Mouse (Mus musculus): ENCODE data around the gene Rasa2. TPM values are rescaled to one million over a fixed set of nuclear protein-coding genes. Genes with fewer than 3 reads are reported as not detected.

Rasa2 gene
- total RNA-seq, 1 experiment = 9.7 TPM

DNA sequence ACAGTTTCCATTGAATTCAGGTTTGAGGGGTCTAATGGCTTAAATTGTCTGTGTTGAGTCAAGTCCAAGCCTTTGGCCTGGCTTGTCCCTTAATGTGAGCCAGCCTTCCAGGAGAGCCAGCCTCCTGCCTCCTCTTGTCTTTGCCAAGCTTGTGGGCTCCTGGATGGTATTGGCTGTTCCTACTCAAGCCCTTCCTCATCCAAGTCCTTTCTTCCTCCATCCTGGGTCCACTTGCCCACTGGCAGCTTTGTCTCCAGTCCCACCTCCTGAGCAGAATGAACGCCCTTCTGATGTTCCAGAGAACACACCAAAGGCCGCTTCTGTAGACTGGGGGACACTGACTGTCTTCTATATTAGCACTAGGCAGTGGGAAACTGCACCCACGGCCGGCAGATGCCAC, 126.3 kb downstream of the Rasa2 start:
- Histone ChIP-seq H3K4me1 (ENCODE audit: control insufficient read depth in 2 of 2, insufficient read depth in 2 of 2, low read length in 2 of 2, poor library complexity in 1 of 2) (peaks cover 0 to 8% of the 10 kb centered on the region in 2 experiments; a peak in 2 of 4 replicates), H3K27ac (ENCODE audit: insufficient read depth, low read depth, low read length, poor library complexity, severe bottlenecking) (no peak overlapping the region), H3K9ac (ENCODE audit: insufficient read depth, low read depth, low read length, poor library complexity, severe bottlenecking) (no peak overlapping the region), H3K4me3 (ENCODE audit: insufficient read depth in 1 of 2, low read depth in 1 of 2, low read length in 2 of 2, poor library complexity in 1 of 2, severe bottlenecking in 1 of 2) (no peak overlapping the region), H3K36me3 (ENCODE audit: control insufficient read depth, insufficient read depth, low read length, poor library complexity, severe bottlenecking) (no peaks in the 10 kb centered on the region), H3K9me3 (ENCODE audit: control insufficient read depth, insufficient read depth, low read depth, low read length) (no peaks in the 10 kb centered on the region)
- no peak for DNase-seq (ENCODE audit: low read depth, low spot score)
- TF ChIP-seq MAFK (IDR thresholded peaks at IDR 0.05; ENCODE audit: insufficient read depth, low read depth, low read length) (no peak), HCFC1 (IDR thresholded peaks at IDR 0.05; ENCODE audit: borderline replicate concordance, insufficient read depth, low read length) (no peak), CHD2 (IDR thresholded peaks at IDR 0.05; ENCODE audit: low read depth, low read length) (no peak), ZNF384 (IDR thresholded peaks at IDR 0.05; ENCODE audit: low read depth, low read length) (no peak), ZC3H11A (IDR thresholded peaks at IDR 0.05; ENCODE audit: borderline replicate concordance, low read depth, low read length) (no peak)
- in situ Hi-C loops (cut with MboI; ENCODE audit: low sequenced_read_pairs in 2 of 2, unreplicated experiment in 2 of 2) = no loop called here

DNA sequence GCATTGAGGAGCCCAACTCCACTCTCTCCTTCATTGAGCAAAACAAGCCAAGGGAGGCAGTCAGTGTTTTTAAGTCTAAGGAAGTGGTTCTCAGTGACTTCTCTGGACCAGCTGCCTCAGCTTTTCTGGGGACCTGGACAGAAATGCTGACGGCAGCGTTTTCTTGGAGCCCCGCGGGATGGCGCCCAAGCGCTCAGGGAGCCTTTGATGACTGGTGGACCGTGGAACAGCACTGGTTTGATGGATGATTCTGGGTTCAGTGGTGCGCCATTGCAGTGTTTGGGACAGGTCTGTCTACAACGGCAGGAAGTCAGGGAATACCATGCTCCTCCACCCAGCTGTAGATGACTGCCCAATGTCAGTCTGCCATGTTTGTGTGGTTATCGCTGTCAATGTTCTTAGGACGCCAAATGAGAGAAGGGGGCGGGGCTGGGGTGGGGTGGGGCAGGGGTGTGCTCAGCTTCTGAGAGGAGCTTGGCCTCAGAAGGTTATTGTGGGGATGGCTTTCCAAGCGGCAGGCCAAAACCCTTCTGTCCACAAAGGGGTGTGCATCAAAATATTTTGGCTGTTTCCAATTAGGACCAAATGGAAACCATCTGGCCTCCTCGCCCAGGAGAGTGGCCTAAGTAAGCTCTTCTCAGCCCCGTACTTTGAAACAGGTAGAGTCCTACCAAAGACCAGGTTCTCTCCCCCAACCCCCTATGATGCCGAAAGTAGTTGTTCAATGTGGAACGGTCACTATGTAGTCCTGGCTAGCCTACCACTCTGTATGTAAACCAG, 127.1 kb downstream of the Rasa2 start:
- H3K27ac ChIP-seq (ENCODE audit: insufficient read depth, low read depth, low read length, poor library complexity, severe bottlenecking) = no peak overlapping the region
- H3K4me1 ChIP-seq (ENCODE audit: control insufficient read depth in 2 of 2, insufficient read depth in 2 of 2, low read length in 2 of 2, poor library complexity in 1 of 2) = peaks cover 0 to 8% of the 10 kb centered on the region in 2 experiments; a peak in 2 of 4 replicates
- H3K9ac ChIP-seq (ENCODE audit: insufficient read depth, low read depth, low read length, poor library complexity, severe bottlenecking) = no peak overlapping the region
- in situ Hi-C loops (cut with MboI; ENCODE audit: low sequenced_read_pairs in 2 of 2, unreplicated experiment in 2 of 2) = no loop called here
- DNase-seq (ENCODE audit: low read depth, low spot score) = no peak
- H3K9me3 ChIP-seq (ENCODE audit: control insufficient read depth, insufficient read depth, low read depth, low read length) = no peaks in the 10 kb centered on the region
- TF ChIP-seq CHD2 (IDR thresholded peaks at IDR 0.05; ENCODE audit: low read depth, low read length) (no peak), HCFC1 (IDR thresholded peaks at IDR 0.05; ENCODE audit: borderline replicate concordance, insufficient read depth, low read length) (no peak), ZC3H11A (IDR thresholded peaks at IDR 0.05; ENCODE audit: borderline replicate concordance, low read depth, low read length) (no peak), ZNF384 (IDR thresholded peaks at IDR 0.05; ENCODE audit: low read depth, low read length) (no peak), MAFK (IDR thresholded peaks at IDR 0.05; ENCODE audit: insufficient read depth, low read depth, low read length) (peak; percentile 100)
- peak overlapping the region; percentile 35 to 50; a peak in 1 of 4 replicates for H3K4me3 ChIP-seq (ENCODE audit: insufficient read depth in 1 of 2, low read depth in 1 of 2, low read length in 2 of 2, poor library complexity in 1 of 2, severe bottlenecking in 1 of 2)
- no peaks in the 10 kb centered on the region for H3K36me3 ChIP-seq (ENCODE audit: control insufficient read depth, insufficient read depth, low read length, poor library complexity, severe bottlenecking)

DNA sequence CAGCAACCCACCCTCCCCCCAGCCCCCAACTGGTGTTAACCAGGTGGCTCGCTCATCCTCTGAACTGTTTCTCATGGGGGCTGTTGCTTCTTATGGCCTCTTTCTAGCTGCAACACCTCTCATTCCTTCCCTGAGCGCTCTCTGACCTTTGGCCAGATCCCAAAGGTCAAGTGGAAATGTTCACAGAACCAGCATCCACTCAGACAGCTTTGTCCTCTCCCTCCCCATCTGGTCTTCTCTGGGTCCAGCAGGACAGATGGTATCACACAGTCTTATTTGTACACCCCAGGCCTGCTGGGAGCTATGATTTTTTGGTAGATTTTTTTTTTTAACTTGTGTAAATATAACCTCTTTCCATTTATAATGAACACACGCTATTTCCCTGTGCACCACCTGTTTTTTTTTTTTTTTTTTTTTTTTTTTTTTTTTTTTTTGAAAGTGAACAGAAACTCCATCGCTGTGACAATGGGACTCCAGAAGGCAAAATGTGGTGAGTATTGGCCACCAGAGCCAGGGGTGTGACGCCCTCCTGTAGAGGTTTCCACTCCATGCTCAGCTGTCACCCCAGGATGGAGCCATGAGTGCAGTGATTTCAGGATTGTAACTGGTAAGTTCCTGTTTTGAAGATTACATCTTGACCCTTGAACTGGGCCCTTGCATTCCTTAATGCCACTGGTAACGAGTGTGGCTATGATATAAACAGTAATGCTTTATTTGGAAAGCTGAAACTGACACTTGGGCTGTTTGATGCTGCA, 128.4 kb downstream of the Rasa2 start:
- in situ Hi-C loops (cut with MboI; ENCODE audit: low sequenced_read_pairs in 2 of 2, unreplicated experiment in 2 of 2) = no loop called here
- no peak for DNase-seq (ENCODE audit: low read depth, low spot score)
- H3K4me1 ChIP-seq (ENCODE audit: control insufficient read depth in 2 of 2, insufficient read depth in 2 of 2, low read length in 2 of 2, poor library complexity in 1 of 2) = peaks cover 0 to 8% of the 10 kb centered on the region in 2 experiments; a peak in 2 of 4 replicates
- no peak overlapping the region for H3K9ac ChIP-seq (ENCODE audit: insufficient read depth, low read depth, low read length, poor library complexity, severe bottlenecking)
- H3K36me3 ChIP-seq (ENCODE audit: control insufficient read depth, insufficient read depth, low read length, poor library complexity, severe bottlenecking) = no peaks in the 10 kb centered on the region
- H3K27ac ChIP-seq (ENCODE audit: insufficient read depth, low read depth, low read length, poor library complexity, severe bottlenecking) = no peak overlapping the region
- H3K9me3 ChIP-seq (ENCODE audit: control insufficient read depth, insufficient read depth, low read depth, low read length) = no peaks in the 10 kb centered on the region
- TF ChIP-seq ZC3H11A (IDR thresholded peaks at IDR 0.05; ENCODE audit: borderline replicate concordance, low read depth, low read length) = no peak
- TF ChIP-seq MAFK (IDR thresholded peaks at IDR 0.05; ENCODE audit: insufficient read depth, low read depth, low read length) = no peak
- no peak for TF ChIP-seq HCFC1 (IDR thresholded peaks at IDR 0.05; ENCODE audit: borderline replicate concordance, insufficient read depth, low read length)
- TF ChIP-seq CHD2 (IDR thresholded peaks at IDR 0.05; ENCODE audit: low read depth, low read length) = no peak
- no peak for TF ChIP-seq ZNF384 (IDR thresholded peaks at IDR 0.05; ENCODE audit: low read depth, low read length)
- H3K4me3 ChIP-seq (ENCODE audit: insufficient read depth in 1 of 2, low read depth in 1 of 2, low read length in 2 of 2, poor library complexity in 1 of 2, severe bottlenecking in 1 of 2) = no peak overlapping the region

DNA sequence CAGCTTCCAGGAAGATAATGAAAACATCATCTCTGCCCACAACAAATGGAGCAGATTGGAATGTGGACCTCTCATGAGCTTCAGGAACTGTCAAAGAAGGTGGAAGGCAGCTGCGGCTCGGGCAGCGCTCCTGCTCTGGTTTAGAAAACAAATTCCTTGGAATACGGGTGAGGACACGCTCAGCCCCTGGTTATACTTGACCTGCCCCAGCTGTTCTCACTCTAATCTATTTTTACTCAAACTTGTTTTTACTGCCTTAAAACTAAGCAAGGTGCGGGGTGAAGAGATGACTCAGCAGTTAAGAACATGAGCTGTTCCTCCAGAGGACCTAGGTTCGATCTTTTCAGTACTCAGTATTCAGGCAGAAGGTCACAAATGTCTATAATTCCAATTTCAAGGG, 130.2 kb downstream of the Rasa2 start:
- Histone ChIP-seq H3K9me3 (ENCODE audit: control insufficient read depth, insufficient read depth, low read depth, low read length) (no peaks in the 10 kb centered on the region), H3K9ac (ENCODE audit: insufficient read depth, low read depth, low read length, poor library complexity, severe bottlenecking) (no peak overlapping the region), H3K4me1 (ENCODE audit: control insufficient read depth in 2 of 2, insufficient read depth in 2 of 2, low read length in 2 of 2, poor library complexity in 1 of 2) (peaks cover 0 to 7% of the 10 kb centered on the region in 2 experiments; a peak in 2 of 4 replicates), H3K36me3 (ENCODE audit: control insufficient read depth, insufficient read depth, low read length, poor library complexity, severe bottlenecking) (no peaks in the 10 kb centered on the region), H3K4me3 (ENCODE audit: insufficient read depth in 1 of 2, low read depth in 1 of 2, low read length in 2 of 2, poor library complexity in 1 of 2, severe bottlenecking in 1 of 2) (no peak overlapping the region), H3K27ac (ENCODE audit: insufficient read depth, low read depth, low read length, poor library complexity, severe bottlenecking) (no peak overlapping the region)
- in situ Hi-C loops (cut with MboI; ENCODE audit: low sequenced_read_pairs in 2 of 2, unreplicated experiment in 2 of 2) = no loop called here
- DNase-seq (ENCODE audit: low read depth, low spot score) = no peak
- TF ChIP-seq MAFK (IDR thresholded peaks at IDR 0.05; ENCODE audit: insufficient read depth, low read depth, low read length) (peak; percentile 71), ZC3H11A (IDR thresholded peaks at IDR 0.05; ENCODE audit: borderline replicate concordance, low read depth, low read length) (no peak), HCFC1 (IDR thresholded peaks at IDR 0.05; ENCODE audit: borderline replicate concordance, insufficient read depth, low read length) (no peak)

Measured in ES-E14 (cell line).